Mouse (Mus musculus): Measurements from ENCODE around the gene AI661453. TPM values are rescaled to one million over a fixed set of nuclear protein-coding genes. Genes with fewer than 3 reads are reported as not detected.

The AI661453 gene
- total and polyA plus RNA-seq, 3 experiments, result not detected

GRCm38 (mm10) chr17:47506697-47507096 is 70.3 kb downstream of the AI661453 start:
- no peaks in the 10 kb centered on the region for H3K79me2 ChIP-seq (replicated peaks; ENCODE audit: control insufficient read depth, extremely low read depth, insufficient read depth, poor library complexity, severe bottlenecking)
- no peaks in the 10 kb centered on the region for H3K9me3 ChIP-seq (replicated peaks; ENCODE audit: low read length)
- no peak for DNase-seq (ENCODE audit: extremely low read depth)
- H3K27ac ChIP-seq (ENCODE audit: insufficient read depth, low read depth), result no peak overlapping the region
- no peak overlapping the region for H3K4me3 ChIP-seq (replicated peaks in 1 of 3; ENCODE audit: low read depth in 2 of 3, low read length in 2 of 3, poor library complexity in 1 of 3)
- H3K36me3 ChIP-seq (replicated peaks in 1 of 2; ENCODE audit: control insufficient read depth in 1 of 2, insufficient read depth in 1 of 2, low read length in 1 of 2), result no peaks in the 10 kb centered on the region
- H3K4me2 ChIP-seq (ENCODE audit: insufficient read depth, low read depth, poor library complexity, severe bottlenecking), result no peak overlapping the region
- in situ Hi-C loops (cut with MboI; ENCODE audit: low pct_ligation_motif_present, low pct_unique_long_range_greater_than_20kb, low sequenced_read_pairs) (no loop called here), dilution Hi-C loops (cut with MboI; ENCODE audit: extremely low pct_ligation_motif_present, extremely low pct_unique_long_range_greater_than_20kb, low sequenced_read_pairs) (no loop called here)
- H3K4me1 ChIP-seq (ENCODE audit: control insufficient read depth in 1 of 2, insufficient read depth in 2 of 2), result peaks cover 4 to 56% of the 10 kb centered on the region in 2 experiments
- peaks cover 10% of the 10 kb centered on the region for H3K27me3 ChIP-seq (replicated peaks)
- H3K9ac ChIP-seq (ENCODE audit: insufficient read depth, low read depth), result no peak overlapping the region
- TF ChIP-seq HCFC1 (IDR thresholded peaks at IDR 0.05; ENCODE audit: low read depth, low read length) (no peak), SMC3 (IDR thresholded peaks at IDR 0.05; ENCODE audit: low read depth, low read length) (no peak), UBTF (IDR thresholded peaks at IDR 0.05; ENCODE audit: low read depth, low read length) (no peak), USF2 (conservative IDR thresholded peaks at IDR 0.05; ENCODE audit: low read depth, low read length) (no peak), MEF2A (IDR thresholded peaks at IDR 0.05; ENCODE audit: borderline replicate concordance, low read depth, low read length) (no peak)

GRCm38 (mm10) chr17:47507523-47507922 is 71.1 kb downstream of the AI661453 start:
- Histone ChIP-seq H3K4me2 (ENCODE audit: insufficient read depth, low read depth, poor library complexity, severe bottlenecking) (peak overlapping the region; percentile 84; the same call in 1 of the 2 replicates), H3K27ac (ENCODE audit: insufficient read depth, low read depth) (no peak overlapping the region), H3K9ac (ENCODE audit: insufficient read depth, low read depth) (no peak overlapping the region), H3K36me3 (replicated peaks in 1 of 2; ENCODE audit: control insufficient read depth in 1 of 2, insufficient read depth in 1 of 2, low read length in 1 of 2) (no peaks in the 10 kb centered on the region), H3K79me2 (replicated peaks; ENCODE audit: control insufficient read depth, extremely low read depth, insufficient read depth, poor library complexity, severe bottlenecking) (no peaks in the 10 kb centered on the region), H3K4me3 (replicated peaks in 1 of 3; ENCODE audit: low read depth in 2 of 3, low read length in 2 of 3, poor library complexity in 1 of 3) (no peak overlapping the region), H3K9me3 (replicated peaks; ENCODE audit: low read length) (no peaks in the 10 kb centered on the region), H3K27me3 (replicated peaks) (peaks cover 10% of the 10 kb centered on the region), H3K4me1 (ENCODE audit: control insufficient read depth in 1 of 2, insufficient read depth in 2 of 2) (peaks cover 6 to 61% of the 10 kb centered on the region in 2 experiments)
- in situ Hi-C loops (cut with MboI; ENCODE audit: low pct_ligation_motif_present, low pct_unique_long_range_greater_than_20kb, low sequenced_read_pairs) (no loop called here), dilution Hi-C loops (cut with MboI; ENCODE audit: extremely low pct_ligation_motif_present, extremely low pct_unique_long_range_greater_than_20kb, low sequenced_read_pairs) (no loop called here)
- peak; percentile 75; the same call in 1 of the 2 replicates for TF ChIP-seq TBP (conservative IDR thresholded peaks at IDR 0.05; ENCODE audit: low read depth, low read length)
- no peak for TF ChIP-seq UBTF (IDR thresholded peaks at IDR 0.05; ENCODE audit: low read depth, low read length)
- DNase-seq (ENCODE audit: extremely low read depth), result no peak

GRCm38 (mm10) chr17:47508012-47508608 is 71.7 kb downstream of the AI661453 start:
- H3K4me1 ChIP-seq (ENCODE audit: control insufficient read depth in 1 of 2, insufficient read depth in 2 of 2), result peaks cover 6 to 66% of the 10 kb centered on the region in 2 experiments
- no peaks in the 10 kb centered on the region for H3K9me3 ChIP-seq (replicated peaks; ENCODE audit: low read length)

More at GRCm38 (mm10) chr17:47508012-47508608, 71.7 kb downstream of the AI661453 start:
- in situ Hi-C loops (cut with MboI; ENCODE audit: low pct_ligation_motif_present, low pct_unique_long_range_greater_than_20kb, low sequenced_read_pairs), result no loop called here
- no peaks in the 10 kb centered on the region for H3K36me3 ChIP-seq (replicated peaks in 1 of 2; ENCODE audit: control insufficient read depth in 1 of 2, insufficient read depth in 1 of 2, low read length in 1 of 2)
- no peak for TF ChIP-seq ZC3H11A (IDR thresholded peaks at IDR 0.05; ENCODE audit: low read depth, low read length)
- peak; percentile 77 for TF ChIP-seq MAFK (IDR thresholded peaks at IDR 0.05; ENCODE audit: insufficient replicate concordance, low read length)
- TF ChIP-seq HCFC1 (IDR thresholded peaks at IDR 0.05; ENCODE audit: low read depth, low read length), result 0 out of 2 replicates have a peak, but pooled peaks have one; percentile 8
- no peak for TF ChIP-seq PAX5 (IDR thresholded peaks at IDR 0.05; ENCODE audit: low read length)
- TF ChIP-seq NRF1 (IDR thresholded peaks at IDR 0.05; ENCODE audit: low read depth, low read length), result peak; percentile 84
- 0 out of 2 replicates have a peak, but pooled peaks have one; percentile 58 for TF ChIP-seq MAZ (IDR thresholded peaks at IDR 0.05; ENCODE audit: low read depth, low read length)
- peak; percentile 30 for TF ChIP-seq USF1 (IDR thresholded peaks at IDR 0.05; ENCODE audit: low read depth, low read length)
- TF ChIP-seq MEF2A (IDR thresholded peaks at IDR 0.05; ENCODE audit: borderline replicate concordance, low read depth, low read length), result peak; percentile 52; the same call in 1 of the 2 replicates
- peak; percentile 83 for TF ChIP-seq SIN3A (IDR thresholded peaks at IDR 0.05; ENCODE audit: low read length)
- peak; percentile 78 for TF ChIP-seq IRF4 (IDR thresholded peaks at IDR 0.05; ENCODE audit: low read depth, low read length)
- peak; percentile 67; the same call in 1 of the 2 replicates for TF ChIP-seq EP300 (IDR thresholded peaks at IDR 0.05; ENCODE audit: low read length)
- no peak for TF ChIP-seq SMC3 (IDR thresholded peaks at IDR 0.05; ENCODE audit: low read depth, low read length)
- TF ChIP-seq NELFE (IDR thresholded peaks at IDR 0.05; ENCODE audit: low read depth, low read length), result 0 out of 2 replicates have a peak, but pooled peaks have one; percentile 18
- TF ChIP-seq MYC (IDR thresholded peaks at IDR 0.05; ENCODE audit: low read depth, low read length), result no peak
- TF ChIP-seq MXI1 (IDR thresholded peaks at IDR 0.05; ENCODE audit: low read depth, low read length), result peak; percentile 58
- peak; percentile 33 for TF ChIP-seq USF2 (conservative IDR thresholded peaks at IDR 0.05; ENCODE audit: low read depth, low read length)
- 0 out of 2 replicates have a peak, but pooled peaks have one; percentile 51 for TF ChIP-seq ETS1 (conservative IDR thresholded peaks at IDR 0.05; ENCODE audit: low read depth, low read length)
- peak; percentile 55; the same call in 1 of the 2 replicates for TF ChIP-seq BHLHE40 (IDR thresholded peaks at IDR 0.05; ENCODE audit: low read depth, low read length)
- TF ChIP-seq JUND (conservative IDR thresholded peaks at IDR 0.05; ENCODE audit: low read depth, low read length), result no peak
- peaks cover 10% of the 10 kb centered on the region for H3K27me3 ChIP-seq (replicated peaks)
- peak; percentile 86 for DNase-seq (ENCODE audit: extremely low read depth)
- no peaks in the 10 kb centered on the region for H3K79me2 ChIP-seq (replicated peaks; ENCODE audit: control insufficient read depth, extremely low read depth, insufficient read depth, poor library complexity, severe bottlenecking)
- peak overlapping the region; percentile 29 to 43 (median 30) for H3K4me3 ChIP-seq (replicated peaks in 1 of 3; ENCODE audit: low read depth in 2 of 3, low read length in 2 of 3, poor library complexity in 1 of 3)
- dilution Hi-C loops (cut with MboI; ENCODE audit: extremely low pct_ligation_motif_present, extremely low pct_unique_long_range_greater_than_20kb, low sequenced_read_pairs), result no loop called here
- no peak overlapping the region for H3K27ac ChIP-seq (ENCODE audit: insufficient read depth, low read depth)
- peak overlapping the region; percentile 84 for H3K4me2 ChIP-seq (ENCODE audit: insufficient read depth, low read depth, poor library complexity, severe bottlenecking)
- no peak overlapping the region for H3K9ac ChIP-seq (ENCODE audit: insufficient read depth, low read depth)

All from CH12.LX (cell line).